Mouse (Mus musculus) neutrophil, adult 5-6 weeks (primary cell): ENCODE data around the gene Inip. TPM values are rescaled to one million over a fixed set of nuclear protein-coding genes. Genes with fewer than 3 reads are reported as not detected.

ENCODE experiments used
- ATAC-seq: fragments of 151-379, 151-347 bp; 2 replicates; pipeline ENCODE4 v1.8.0; 2017; ENCODE audit warnings: mild to moderate bottlenecking, moderate TSS enrichment; ENCODE audit not compliant: insufficient number of reproducible peaks, poor library complexity, low FRiP score, severe bottlenecking; ENCODE audit errors: extremely low read depth
- total RNA-seq: library from RNA; stranded (forward); fragments of 200-1000 nt; gene quantifications from 2 replicates; pipeline ENCODE4 v1.2.3, GENCODE M21; 2017

The Inip gene
- total RNA-seq, 1 experiment from 2014 or later: 44.9 TPM

- peak; percentile 97 for ATAC-seq
These were observed 17.6 kb downstream of the Inip start for GRCm38 (mm10) chr4:59783685-59784279.

DNA sequence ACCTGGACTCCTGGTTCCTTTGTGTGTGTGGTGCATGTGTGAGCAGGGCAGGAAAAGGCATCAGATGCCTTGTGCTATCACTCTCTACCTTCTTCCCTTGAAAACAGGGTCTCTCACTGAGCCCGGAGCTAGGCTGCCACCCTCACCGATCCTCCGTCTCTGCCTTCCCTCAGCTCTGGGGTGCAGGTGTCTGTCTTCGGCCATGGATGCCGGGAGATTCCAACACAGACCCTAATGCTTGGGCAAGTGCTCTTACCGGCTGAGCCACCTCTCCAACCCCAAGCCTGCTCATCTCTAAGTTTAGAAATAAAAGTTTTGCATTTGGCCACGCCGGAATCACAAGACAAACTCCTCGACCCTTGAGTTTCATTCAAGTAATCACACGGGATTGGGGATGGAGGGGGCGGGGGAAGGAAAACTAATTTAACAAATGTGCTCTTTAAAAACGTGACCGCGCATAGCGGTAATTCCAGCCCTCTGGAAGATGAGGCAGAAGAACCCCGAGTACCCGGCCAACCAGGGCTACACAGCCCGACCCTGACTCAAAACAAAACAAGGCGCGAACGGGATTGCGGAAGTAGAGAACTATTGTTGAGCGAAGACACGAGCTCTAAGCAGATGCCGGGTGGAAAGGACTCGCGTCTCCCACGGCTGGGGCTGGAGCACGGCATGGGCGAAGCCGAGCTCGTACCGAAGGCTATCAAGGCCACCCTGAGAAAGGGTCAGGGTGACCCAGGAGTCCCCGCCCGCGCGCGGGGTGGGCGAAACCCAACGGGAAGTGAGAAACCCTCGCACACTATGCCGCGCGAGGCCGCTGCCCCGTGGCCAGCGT is 18.3 kb downstream of the Inip start:
- ATAC-seq: peak; percentile 10; the same call in 1 of the 2 replicates

- ATAC-seq: no peak
These were observed 20.8 kb downstream of the Inip start for GRCm38 (mm10) chr4:59780568-59780967.

DNA sequence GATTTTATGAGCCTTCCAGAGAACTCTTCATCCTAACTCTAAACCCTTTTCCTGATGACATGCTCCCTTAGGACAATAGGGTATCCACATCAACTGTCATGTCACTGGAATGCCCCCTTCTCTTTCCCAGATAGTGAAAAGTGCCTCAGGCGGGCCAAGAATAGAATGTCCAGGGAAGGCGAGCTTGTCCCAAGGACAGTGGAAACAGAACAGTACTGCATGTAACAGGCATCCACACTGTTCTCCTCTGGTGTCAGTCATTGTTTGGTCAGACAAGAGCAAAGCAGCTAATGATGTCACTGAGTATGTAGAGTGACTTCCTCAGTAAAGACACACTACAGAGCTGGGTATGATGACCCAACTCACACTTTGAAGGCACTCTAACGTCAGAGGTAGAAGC is 23.6 kb downstream of the Inip start:
- no peak for ATAC-seq

DNA sequence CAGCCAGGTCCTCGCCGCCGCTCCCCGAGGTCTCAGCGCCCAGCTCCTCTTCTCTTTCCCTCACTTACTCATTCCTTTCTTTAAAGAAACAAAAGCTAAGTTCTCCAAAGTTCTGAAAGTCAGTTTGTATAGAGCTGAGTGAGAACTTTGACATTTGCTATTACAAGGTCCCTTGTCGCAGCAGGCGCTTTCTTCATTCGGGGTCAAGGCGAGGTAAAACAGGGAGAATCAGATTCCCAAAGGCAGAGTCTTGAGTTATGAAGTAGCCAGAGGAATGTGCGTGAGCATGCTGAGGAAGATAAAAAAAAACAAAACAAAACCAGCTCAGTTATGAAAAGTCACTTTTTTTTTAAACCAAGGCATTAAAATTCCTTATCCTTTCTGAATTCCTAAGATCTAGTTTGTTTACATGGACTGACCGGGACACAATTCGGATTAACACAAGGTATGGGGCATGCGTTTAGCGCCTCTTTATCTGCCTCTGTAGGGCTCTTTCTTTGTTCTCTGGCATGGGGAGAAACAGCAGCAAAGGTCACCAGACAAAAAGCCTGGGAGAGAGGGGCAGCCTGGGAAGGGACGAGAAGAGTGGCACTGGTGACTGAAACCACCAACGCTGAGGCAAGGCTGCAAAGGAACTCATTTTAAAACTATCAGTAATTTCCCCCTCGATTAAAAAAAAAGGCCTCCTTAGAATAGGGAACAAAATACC is 29.1 kb downstream of the Inip start:
- no peak for ATAC-seq

- ATAC-seq: no peak
These were observed 33.7 kb downstream of the Inip start for GRCm38 (mm10) chr4:59767717-59768116.

- ATAC-seq: no peak
These were observed 35.9 kb downstream of the Inip start for GRCm38 (mm10) chr4:59765385-59766005.

DNA sequence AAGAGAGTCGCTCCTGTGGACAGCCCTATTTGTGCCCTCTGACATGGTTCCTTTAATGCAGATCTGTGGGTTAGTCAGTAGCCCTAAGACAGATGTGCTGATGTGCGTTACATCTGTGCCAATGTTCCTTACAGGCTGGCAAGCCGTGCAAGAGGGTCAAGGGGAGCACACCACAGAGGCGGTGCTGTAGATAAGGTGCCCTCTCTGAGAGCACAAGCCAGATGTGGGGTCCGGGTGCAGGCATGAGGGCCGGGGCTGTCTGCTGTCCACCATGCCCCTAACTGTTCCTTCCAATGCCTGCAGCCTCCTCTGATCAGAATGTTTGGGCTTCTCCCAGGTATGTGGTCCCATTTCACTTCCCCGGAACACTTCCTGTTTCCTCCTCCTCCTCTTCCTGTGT is 36.4 kb downstream of the Inip start:
- ATAC-seq: no peak

DNA sequence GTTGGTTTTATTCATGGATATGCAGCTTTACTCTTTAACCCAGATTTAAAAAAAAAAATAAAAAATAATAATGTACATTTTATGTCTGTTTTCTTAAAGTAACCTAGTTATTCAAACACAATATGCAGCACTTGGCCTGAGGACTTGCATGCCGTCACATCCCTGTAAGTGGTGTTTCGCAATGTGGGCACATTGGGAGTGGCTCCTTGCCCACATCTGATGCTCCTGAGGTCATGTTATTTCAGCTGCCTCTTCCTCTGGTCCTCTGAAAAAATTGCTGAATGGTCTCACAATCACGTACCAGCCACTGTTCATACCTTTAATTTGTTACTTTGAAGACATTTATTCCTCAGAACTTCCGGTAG is 40.0 kb downstream of the Inip start:
- ATAC-seq: no peak

- ATAC-seq: no peak
These were observed 40.6 kb downstream of the Inip start for GRCm38 (mm10) chr4:59760636-59761364.

GRCm38 (mm10) chr4:59760016-59760415 is 41.4 kb downstream of the Inip start:
- no peak for ATAC-seq

DNA sequence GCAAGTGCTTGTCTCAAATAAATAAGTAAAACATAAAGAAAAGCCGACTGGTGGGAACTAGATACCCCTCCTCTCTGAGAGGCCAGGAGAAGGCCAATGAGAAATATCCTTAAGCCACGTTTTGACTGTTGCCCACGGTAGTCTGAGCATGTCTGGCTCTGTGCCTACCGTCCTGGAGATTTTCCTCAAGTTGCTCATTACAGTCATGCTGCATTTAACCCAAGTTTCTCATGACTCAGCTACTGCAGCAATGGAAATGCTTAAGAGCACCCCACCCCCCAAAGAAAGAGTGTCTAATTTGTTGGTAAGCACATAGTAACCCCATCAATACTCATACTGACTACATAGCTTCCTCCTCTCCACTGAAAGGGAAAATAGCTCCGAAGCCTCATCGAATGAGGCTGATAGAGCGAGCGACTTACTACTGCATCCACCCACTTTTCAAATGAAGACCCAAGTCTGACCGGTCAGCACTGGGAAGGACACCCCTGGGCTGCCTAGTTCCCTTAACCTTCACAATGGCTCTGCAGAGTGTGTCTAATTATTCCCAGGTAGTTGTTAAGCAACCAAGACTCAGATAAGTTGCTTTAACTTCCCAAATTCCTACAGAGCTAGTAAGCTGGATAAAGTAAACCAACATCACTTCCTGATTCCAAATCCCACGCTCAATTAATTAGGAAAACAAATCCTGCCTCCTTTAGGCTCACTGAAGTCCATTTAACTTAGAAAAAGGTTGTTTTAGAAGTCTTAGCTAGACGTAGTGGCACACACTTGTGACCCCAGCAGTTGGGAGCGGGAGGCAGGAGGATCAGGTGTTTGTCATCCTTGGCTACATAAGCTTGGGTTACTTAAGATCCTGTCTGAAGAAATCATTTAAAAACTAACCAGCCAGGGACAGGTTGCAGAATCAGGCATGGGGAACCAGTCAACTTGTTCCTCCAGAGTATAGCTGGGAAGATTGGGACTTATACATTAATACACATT is 43.6 kb downstream of the Inip start:
- no peak for ATAC-seq

DNA sequence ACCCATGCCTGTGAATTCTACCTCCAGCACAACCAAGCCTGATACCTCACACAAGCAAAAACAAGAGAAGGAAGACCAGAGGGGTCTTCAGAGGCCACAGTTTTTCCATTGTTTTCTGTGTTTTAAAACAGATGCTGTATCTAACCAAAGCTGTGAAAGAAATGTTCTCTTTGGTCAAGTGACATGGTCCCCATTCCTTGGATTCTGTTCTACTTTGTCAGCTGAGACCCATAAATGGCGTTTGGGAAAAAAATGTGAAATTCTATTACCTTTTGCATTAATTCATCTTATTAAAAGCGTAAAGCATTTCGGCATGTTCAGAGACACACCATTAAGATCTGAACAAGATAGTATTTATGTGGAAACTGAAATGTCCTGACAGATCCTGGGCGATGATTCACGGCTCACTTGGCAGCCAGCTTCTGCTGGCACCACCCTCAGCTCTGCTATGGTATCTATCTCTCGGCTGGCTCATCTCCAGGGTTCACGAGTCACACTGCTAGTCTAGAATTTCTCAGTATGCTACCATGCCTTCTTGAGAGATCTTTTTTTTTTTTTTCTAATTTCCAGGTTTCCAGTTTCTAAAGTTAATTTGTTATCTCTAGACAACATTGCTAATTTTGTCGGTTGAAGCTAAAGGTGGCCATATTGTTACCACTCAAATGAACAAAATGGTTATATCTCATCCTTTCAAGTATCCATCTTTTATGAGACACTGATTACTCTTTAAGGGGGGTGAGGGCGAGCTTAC is 44.9 kb downstream of the Inip start:
- ATAC-seq: no peak

DNA sequence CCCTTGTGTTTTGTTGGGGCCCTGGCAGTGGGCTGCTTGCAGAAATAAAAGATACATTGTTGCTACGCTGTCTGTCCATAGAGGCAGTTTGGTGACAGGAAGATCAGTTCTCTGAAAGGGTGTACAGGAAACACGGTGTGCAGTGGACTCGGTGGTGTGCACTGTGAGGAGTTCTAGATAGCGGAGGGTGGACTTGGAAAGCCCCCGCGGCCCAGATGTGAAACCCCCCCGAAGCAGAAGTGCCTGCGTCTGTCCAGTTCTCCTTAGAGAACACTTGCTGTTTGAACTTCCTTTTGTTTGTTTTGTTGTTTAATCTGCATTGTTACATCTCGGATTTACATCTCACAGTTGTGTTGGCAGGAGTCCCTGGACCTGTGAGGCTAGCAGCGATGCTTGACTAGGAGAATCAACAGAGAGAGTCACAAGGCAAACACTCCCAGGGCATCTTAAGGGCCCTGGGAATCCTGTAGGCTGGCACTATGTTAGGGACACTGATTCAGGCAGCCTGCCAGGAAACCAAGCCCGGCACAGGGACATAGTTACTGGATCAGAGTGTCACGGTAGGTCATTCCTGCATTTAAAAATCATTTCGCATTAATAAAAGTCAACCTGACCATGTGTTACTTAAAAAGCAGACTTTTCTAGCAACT is 47.8 kb downstream of the Inip start:
- ATAC-seq: no peak

DNA sequence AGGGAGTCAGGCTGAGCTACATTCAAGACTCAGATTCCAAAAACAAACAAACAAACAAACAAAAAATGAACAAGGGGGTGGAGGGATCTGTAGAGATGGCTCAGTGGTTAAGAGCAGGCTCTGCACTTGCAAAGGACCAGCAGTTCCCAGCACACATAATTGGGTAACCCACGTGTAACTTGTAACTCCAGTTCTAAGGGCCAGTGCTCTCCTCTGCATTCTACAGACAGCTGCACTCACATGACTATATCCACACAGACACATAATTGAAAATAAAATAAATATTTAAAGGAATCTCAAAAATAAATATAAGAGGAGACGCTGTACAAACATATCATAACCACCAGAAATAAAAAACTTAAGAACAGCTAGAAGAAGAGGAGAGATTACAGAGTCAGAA is 61.5 kb downstream of the Inip start:
- no peak for ATAC-seq

GRCm38 (mm10) chr4:59739321-59739720 is 62.1 kb downstream of the Inip start:
- no peak for ATAC-seq

DNA sequence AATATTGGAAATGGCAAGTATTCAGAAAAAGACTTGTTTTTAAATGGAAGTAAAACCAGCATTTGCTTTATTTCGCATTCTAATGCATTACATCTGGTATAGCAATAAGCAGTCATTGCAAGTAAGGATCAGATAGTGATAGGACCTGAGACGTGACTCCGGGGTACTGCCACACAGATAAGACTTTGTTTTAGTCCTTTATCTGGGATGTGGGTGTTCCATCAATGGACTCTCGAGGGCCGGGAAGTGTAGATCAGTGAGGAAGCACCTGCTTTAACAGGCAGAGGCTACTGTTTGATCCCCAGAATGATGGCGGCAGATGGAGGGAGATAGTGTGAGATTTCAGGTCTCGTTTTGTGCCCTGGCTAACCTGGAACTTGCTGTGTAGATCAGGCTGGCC is 69.8 kb downstream of the Inip start:
- ATAC-seq: no peak
